Mouse (Mus musculus) frontal cortex, adult 2 months (tissue): Measurements from ENCODE around the gene Gpr119. TPM values are rescaled to one million over a fixed set of nuclear protein-coding genes. Genes with fewer than 3 reads are reported as not detected.

Experiments used
- DNase-seq, 2 experiments: peaks; one replicate each; pipeline ENCODE4 v3.0.0; 2022; ENCODE audit warnings: low spot score in 1 of 2; ENCODE audit errors: extremely low spot score in 1 of 2
- polyA plus RNA-seq: library from polyadenylated mRNA; depleted of rRNA; stranded (reverse); fragments of >200 nt; gene quantifications from 2 replicates; pipeline ENCODE4 v1.2.3, GENCODE M21; 2012; rRNA removed

Gene Gpr119
- polyA plus RNA-seq = not detected in 2 replicates

DNA sequence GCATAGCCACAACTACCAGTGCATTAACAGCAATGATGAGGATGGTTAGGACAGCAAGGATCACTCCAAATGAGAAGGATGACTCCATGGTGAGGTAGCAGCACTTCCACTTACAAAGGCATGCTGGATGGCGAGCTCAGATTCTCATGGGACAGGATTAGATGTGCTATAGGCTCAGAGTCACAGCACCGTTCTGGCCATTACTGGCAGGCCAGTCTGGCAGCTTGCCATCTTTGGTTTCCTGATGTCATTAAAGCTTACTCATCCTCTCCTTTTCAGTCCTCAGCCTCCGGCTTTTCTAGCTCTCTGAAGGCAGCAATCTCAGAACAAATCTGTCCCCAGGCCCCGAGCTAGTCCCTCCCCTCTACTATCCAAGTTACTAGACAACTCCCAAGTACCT lies at the start of gene Gpr119:
Gene Gpr119 (minus strand): TSS at position 308 of the 400 bp plus-strand sequence.
- DNase-seq = peak in 1 of 2 experiments; percentile 3

DNA sequence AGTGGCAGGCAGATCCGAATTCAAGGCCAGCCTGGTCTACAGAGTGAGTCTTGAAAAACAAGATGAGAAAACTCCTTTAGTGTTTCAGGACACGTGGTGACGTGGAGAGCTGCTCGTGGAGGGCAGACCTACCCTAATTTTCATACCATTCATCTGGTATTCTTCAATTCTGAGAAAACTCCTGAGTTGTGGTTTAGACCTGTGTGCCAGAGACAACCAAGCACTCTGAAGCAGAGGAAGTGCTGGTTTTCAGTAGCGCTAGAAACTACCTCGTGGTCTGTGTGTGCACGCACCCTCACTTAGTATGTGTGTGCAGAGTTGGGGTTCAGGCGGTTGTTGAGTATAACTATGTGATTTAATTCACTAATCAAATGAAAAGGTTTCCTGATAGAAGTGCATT lies 38.6 kb upstream of the Gpr119 start:
- DNase-seq = no peak

DNA sequence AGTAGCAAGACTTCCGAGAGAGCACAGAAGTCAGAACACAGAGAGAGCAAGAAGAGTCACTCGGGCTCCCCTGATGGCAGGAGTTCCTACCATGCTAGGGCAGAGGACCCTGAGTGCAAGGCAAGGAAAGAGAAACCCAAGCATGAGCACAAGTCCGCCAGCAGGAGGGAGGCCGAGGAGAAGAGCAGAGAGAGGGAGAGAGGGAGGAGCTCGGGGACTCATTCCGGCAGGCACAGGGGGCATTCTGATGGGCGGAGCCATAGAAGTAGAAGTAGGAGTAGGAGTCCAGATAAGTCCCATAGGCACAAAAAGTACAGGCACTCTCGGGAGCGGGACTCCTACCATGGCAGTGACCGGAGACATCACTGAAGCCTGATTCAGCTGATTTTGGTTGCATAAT lies 35.4 kb upstream of the Gpr119 start:
- no peak for DNase-seq

GRCm38 (mm10) chrX:48694864-48695371 lies 20.6 kb upstream of the Gpr119 start, which contains the start of gene Rbmx2:
Gene Rbmx2 (plus strand): TSS chrX:48695004.
- peak; percentile 79 to 91 for DNase-seq

GRCm38 (mm10) chrX:48694460-48694859 lies 20.2 kb upstream of the Gpr119 start:
- DNase-seq = no peak

- DNase-seq = no peak
Measured at GRCm38 (mm10) chrX:48683857-48684256, 9.6 kb upstream of the Gpr119 start.

- peak in 1 of 2 experiments; percentile 64 for DNase-seq
Measured at GRCm38 (mm10) chrX:48683451-48683850, 9.2 kb upstream of the Gpr119 start.

GRCm38 (mm10) chrX:48671714-48672113 lies 2.6 kb downstream of the Gpr119 start:
- no peak for DNase-seq

GRCm38 (mm10) chrX:48669588-48669987 lies 4.7 kb downstream of the Gpr119 start:
- no peak for DNase-seq

GRCm38 (mm10) chrX:48666807-48667206 lies 7.5 kb downstream of the Gpr119 start:
- no peak for DNase-seq

DNA sequence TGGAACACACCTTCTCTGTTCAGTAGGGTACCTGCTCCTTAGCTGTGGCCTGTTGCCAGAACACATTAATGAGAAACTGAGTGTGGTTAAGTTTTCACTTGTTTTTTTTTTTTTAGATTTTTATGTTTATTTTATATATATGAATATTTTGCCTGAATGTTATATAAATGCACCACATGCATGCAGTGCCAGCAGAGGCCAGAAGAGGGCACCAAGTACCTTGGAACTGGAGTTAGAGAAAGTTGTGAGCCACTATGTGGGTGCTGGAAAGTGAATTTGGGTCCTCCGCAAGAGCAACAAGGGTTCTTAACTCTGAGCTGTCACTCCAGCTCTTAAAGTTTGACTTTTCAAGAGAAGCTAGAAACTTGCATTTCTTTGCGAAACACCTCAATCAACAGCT lies 30.2 kb downstream of the Gpr119 start:
- DNase-seq = peak in 1 of 2 experiments; percentile 76

DNA sequence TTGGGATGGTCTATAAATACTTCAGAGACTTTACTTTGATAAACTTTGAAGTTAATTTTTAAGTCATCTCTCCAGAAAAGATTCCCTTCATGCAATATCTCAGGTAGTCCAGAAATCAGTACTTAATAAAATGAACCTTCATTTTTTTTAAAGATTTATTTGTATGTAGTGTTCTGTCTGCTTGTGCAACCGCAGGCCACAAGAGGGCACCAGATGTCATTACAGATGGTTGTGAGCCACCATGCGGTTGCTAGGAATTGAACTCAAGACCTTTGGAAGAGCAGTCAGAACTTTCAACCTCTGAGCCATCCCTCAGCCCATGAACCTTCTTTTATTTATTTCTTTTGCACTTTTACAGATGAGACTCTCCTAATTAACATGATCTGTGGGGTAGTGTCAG lies 37.2 kb downstream of the Gpr119 start:
- DNase-seq = no peak

DNA sequence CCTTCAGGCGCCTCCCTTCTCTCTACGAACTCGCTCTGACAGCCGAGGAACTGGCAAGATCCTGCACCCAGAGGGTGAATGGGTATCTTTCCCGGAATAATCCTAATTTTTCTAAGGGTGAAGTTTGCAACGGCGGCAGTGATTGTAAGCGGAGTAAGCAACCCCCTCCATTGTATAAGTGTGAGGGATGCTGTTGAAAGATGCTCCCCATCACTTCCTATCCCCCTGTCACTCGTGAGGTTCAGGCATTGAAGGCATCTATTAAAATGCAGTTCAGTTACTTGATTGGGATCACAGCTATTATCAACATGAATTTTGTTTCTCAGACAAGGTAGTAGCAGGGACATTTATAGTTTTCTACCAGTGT lies 50.2 kb downstream of the Gpr119 start:
- no peak for DNase-seq

- peak; percentile 74 to 85 for DNase-seq
Measured at GRCm38 (mm10) chrX:48623379-48624053, 50.8 kb downstream of the Gpr119 start, which contains the start of gene Slc25a14. Gene Slc25a14 (plus strand): TSS chrX:48623413.

- no peak for DNase-seq
Measured at GRCm38 (mm10) chrX:48623049-48623378, 51.3 kb downstream of the Gpr119 start.

Other genes with a start within 250 kb of the Gpr119 start
- gene Elf4, start 211.3 kb downstream of the Gpr119 start, polyA plus RNA-seq = 0.84 and 1.0 TPM in 2 replicates
- 29.4 and 33.5 TPM in 2 replicates for gene Aifm1, start 160.9 kb downstream of the Gpr119 start, polyA plus RNA-seq
- gene Rab33a, start 155.2 kb downstream of the Gpr119 start, polyA plus RNA-seq = 65.6 and 66.1 TPM in 2 replicates
- 26.9 and 30.3 TPM in 2 replicates for gene Zfp280c, start 80.0 kb downstream of the Gpr119 start, polyA plus RNA-seq
- gene Slc25a14, start 51.1 kb downstream of the Gpr119 start, polyA plus RNA-seq = 44.0 and 48.8 TPM in 2 replicates
- 8.8 and 11.1 TPM in 2 replicates for gene Rbmx2, start 20.5 kb upstream of the Gpr119 start, polyA plus RNA-seq
- gene Gm595, start 203.2 kb upstream of the Gpr119 start, polyA plus RNA-seq = not detected in 2 replicates